In genomic region chr17:78737096-78737495, GRCm38 (mm10) we compare ENCODE assay signal across 8 mouse cellular contexts. TPM values are rescaled to one million over a fixed set of nuclear protein-coding genes. Genes with fewer than 3 reads are reported as not detected.
DNase-seq lines count a peak whose midpoint lies in the region; ATAC-seq lines count a peak whose summit lies in the region.

Strn (minus strand) TSS chr17:78737196.

- H3K36me3 ChIP-seq in midbrain, embryonic 15.5 days (replicated peaks): no peaks in the 10 kb centered on the region

- peak within 1 kb of the TSS; percentile 89 for H3K27ac ChIP-seq in midbrain, embryonic 15.5 days

- peak within 1 kb of the TSS; percentile 94 for H3K9ac ChIP-seq in midbrain, embryonic 15.5 days

- H3K4me3 ChIP-seq in midbrain, embryonic 15.5 days: peak within 1 kb of the TSS; percentile 100

- no peak for DNase-seq in frontal cortex, adult 2 months (ENCODE audit: extremely low spot score in 1 of 2, low spot score in 1 of 2)
- DNase-seq in adrenal gland, adult 8-10 months: no peak
- DNase-seq in heart, adult 18-20 months: no peak
- no peak for DNase-seq in layer of hippocampus, postnatal 25 days (ENCODE audit: extremely low spot score in 1 of 2, low spot score in 1 of 2)
- no peak for DNase-seq in urinary bladder, postnatal 36 days (ENCODE audit: low spot score in 2 of 2)
- DNase-seq in MN1 (ENCODE audit: low spot score): no peak

- H3K4me2 ChIP-seq in midbrain, embryonic 15.5 days: peak within 1 kb of the TSS; percentile 70

- H3K27me3 ChIP-seq in midbrain, embryonic 15.5 days (replicated peaks): no peaks in the 10 kb centered on the region

- no peak for ATAC-seq in frontal cortex, adult (ENCODE audit: low TSS enrichment)
- ATAC-seq in midbrain, embryonic 15.5 days (replicated peaks): no peak

- peaks cover 25% of the 10 kb centered on the region for H3K4me1 ChIP-seq in midbrain, embryonic 15.5 days

- WGBS in midbrain, embryonic 15.5 days: 33% methylated on average over 4 of the region's 4 CpGs

- H3K9me3 ChIP-seq in midbrain, embryonic 15.5 days: no peaks in the 10 kb centered on the region

RNA-seq across cellular contexts. Expression of gene Strn, which starts in this region (rescaled TPM):
- polyA plus RNA-seq in frontal cortex, adult 2 months (2012; rRNA removed): 20.7 and 21.1 TPM in 2 replicates
- total RNA-seq in adrenal gland, adult 8-10 months (2022): 10 to 100 TPM; 23.5 to 28.1 (median 27.6) TPM
- total RNA-seq in heart, adult 18-20 months (2021): 10 to 100 TPM; 22.5 to 23.0 TPM
- total RNA-seq in layer of hippocampus, postnatal 25 days (2021): 10 to 100 TPM; 66.9 to 68.9 TPM
- 5.0 and 5.4 TPM in 2 replicates for polyA plus RNA-seq in midbrain, embryonic 15.5 days (2015; fragmentation: Nextera tagmentation; extraction: Ambion mirVana)
